Mouse (Mus musculus): ENCODE data around the gene Ndufs2. TPM values are rescaled to one million over a fixed set of nuclear protein-coding genes. Genes with fewer than 3 reads are reported as not detected.

The Ndufs2 gene
- polyA plus RNA-seq, 1 experiment from 2014 or later: 218 TPM

DNA sequence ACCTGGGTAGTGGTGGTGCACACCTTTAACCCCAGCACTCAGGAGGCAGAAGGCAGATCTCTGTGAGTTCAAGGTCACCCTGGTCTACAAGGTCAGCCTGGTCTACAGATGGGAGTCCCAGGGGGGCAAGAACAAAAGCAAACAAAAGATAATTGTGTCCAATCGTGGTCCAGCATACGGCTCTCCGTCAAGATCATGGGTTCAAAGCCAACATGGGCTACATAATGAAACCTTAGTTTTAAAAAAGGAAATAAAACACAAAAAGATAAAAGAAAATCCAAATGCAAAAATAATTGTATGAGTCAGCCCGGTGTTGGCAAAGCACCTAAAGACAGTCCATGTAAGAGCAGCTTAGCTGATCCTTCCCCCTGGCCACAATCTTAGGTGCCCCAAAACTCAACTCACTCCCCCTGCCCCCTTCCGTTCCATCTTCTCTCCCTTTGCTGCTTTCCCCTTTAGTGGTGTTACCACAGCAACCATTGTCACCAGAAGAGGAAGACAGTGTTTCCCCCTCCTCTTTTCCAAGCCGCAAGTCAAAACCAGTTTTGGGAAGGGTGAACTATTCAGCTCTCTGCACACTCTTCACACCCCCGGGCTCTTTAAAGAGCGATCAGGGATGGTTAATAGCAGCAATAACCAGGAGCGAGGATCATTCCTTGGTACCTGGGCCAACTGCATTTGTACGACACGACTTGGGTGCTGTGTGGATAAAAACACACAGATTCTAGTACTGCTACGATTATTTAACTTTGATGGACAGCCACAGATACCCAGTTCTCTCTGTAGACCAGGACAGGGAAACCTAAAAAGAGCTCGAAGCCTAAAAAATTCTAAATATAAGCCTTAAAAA is 63.1 kb downstream of the Ndufs2 start:
- no peak overlapping the region for H3K4me3 ChIP-seq (replicated peaks; ENCODE audit: low read length)
- H3K4me2 ChIP-seq (replicated peaks): peak overlapping the region; percentile 19; the same call in 1 of the 2 replicates
- no peaks in the 10 kb centered on the region for H3K9me3 ChIP-seq (ENCODE audit: control insufficient read depth, low read length)
- no peak for ATAC-seq (ENCODE audit: low FRiP score)
- DNase-seq (ENCODE audit: low spot score): no peak
- no peaks in the 10 kb centered on the region for H3K36me3 ChIP-seq (replicated peaks; ENCODE audit: control insufficient read depth, insufficient read depth)
- peaks cover 24% of the 10 kb centered on the region for H3K4me1 ChIP-seq (replicated peaks; ENCODE audit: control insufficient read depth, insufficient read depth, low read length)
- 0 out of 2 replicates have a peak overlapping the region, but pooled peaks have one; percentile 48 for H3K27ac ChIP-seq
- H3K27me3 ChIP-seq (ENCODE audit: control insufficient read depth, insufficient read depth, low read length): peaks cover 8% of the 10 kb centered on the region; the same call in 1 of the 2 replicates
- H3K9ac ChIP-seq: no peak overlapping the region
- 18% methylated on average over 13 of the region's 13 CpGs for WGBS

DNA sequence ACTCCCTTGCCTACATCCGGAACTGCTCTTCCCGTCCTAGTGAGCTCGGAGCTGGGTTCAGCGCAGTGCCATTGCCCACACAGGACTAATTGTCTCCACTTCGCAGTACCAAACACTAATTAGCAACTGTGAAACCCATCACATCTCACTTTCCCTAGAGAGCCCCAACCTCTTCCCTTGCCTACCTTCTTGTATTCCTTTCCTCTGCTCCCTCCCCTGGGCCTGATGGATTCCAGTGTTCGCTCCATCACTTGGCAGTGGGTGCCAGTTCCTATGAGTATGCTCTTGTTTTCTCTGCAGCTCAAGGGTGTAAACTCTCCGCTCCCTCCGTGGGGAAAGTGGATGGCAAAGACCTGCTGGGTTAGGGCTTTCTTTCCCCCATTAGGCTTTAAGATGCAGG is 65.5 kb downstream of the Ndufs2 start:
- 67% methylated on average over 8 of the region's 8 CpGs for WGBS
- no peak overlapping the region for H3K4me2 ChIP-seq (replicated peaks)
- no peak for ATAC-seq (ENCODE audit: low FRiP score)

More for the DNA sequence above, 65.5 kb downstream of the Ndufs2 start:
- Histone ChIP-seq H3K27me3 (ENCODE audit: control insufficient read depth, insufficient read depth, low read length) (no peaks in the 10 kb centered on the region), H3K4me3 (replicated peaks; ENCODE audit: low read length) (no peak overlapping the region), H3K9ac (no peak overlapping the region), H3K9me3 (ENCODE audit: control insufficient read depth, low read length) (no peaks in the 10 kb centered on the region), H3K27ac (no peak overlapping the region), H3K4me1 (replicated peaks; ENCODE audit: control insufficient read depth, insufficient read depth, low read length) (peaks cover 19% of the 10 kb centered on the region), H3K36me3 (replicated peaks; ENCODE audit: control insufficient read depth, insufficient read depth) (no peaks in the 10 kb centered on the region)
- DNase-seq (ENCODE audit: low spot score): no peak

Other genes with a start within 250 kb of the Ndufs2 start
- gene Fcgr4, start 232.5 kb downstream of the Ndufs2 start, polyA plus RNA-seq (2014; fragmentation: Nextera tagmentation; extraction: Ambion mirVana): 0.33 and 0.56 TPM in 2 replicates
- 9.6 and 11.6 TPM in 2 replicates for gene Fcgr3, start 186.5 kb downstream of the Ndufs2 start, polyA plus RNA-seq (2014; fragmentation: Nextera tagmentation; extraction: Ambion mirVana)
- gene Cfap126, start 137.5 kb downstream of the Ndufs2 start, polyA plus RNA-seq (2014; fragmentation: Nextera tagmentation; extraction: Ambion mirVana): 11.7 and 20.3 TPM in 2 replicates
- gene Sdhc, start 100.8 kb downstream of the Ndufs2 start, polyA plus RNA-seq (2014; fragmentation: Nextera tagmentation; extraction: Ambion mirVana): 311 and 314 TPM in 2 replicates
- gene Mpz, start 100.7 kb downstream of the Ndufs2 start, polyA plus RNA-seq (2014; fragmentation: Nextera tagmentation; extraction: Ambion mirVana): 3.5 and 4.8 TPM in 2 replicates
- gene Pcp4l1, start 55.1 kb downstream of the Ndufs2 start, polyA plus RNA-seq (2014; fragmentation: Nextera tagmentation; extraction: Ambion mirVana): 37.2 and 55.1 TPM in 2 replicates
- 0.21 and 0.50 TPM in 2 replicates for gene Nr1i3, start 37.4 kb downstream of the Ndufs2 start, polyA plus RNA-seq (2014; fragmentation: Nextera tagmentation; extraction: Ambion mirVana)
- 41.2 and 47.0 TPM in 2 replicates for gene Tomm40l, start 28.9 kb downstream of the Ndufs2 start, polyA plus RNA-seq (2014; fragmentation: Nextera tagmentation; extraction: Ambion mirVana)
- 5.6 and 7.0 TPM in 2 replicates for gene Apoa2, start 26.3 kb downstream of the Ndufs2 start, polyA plus RNA-seq (2014; fragmentation: Nextera tagmentation; extraction: Ambion mirVana)
- 25.2 and 30.1 TPM in 2 replicates for gene Fcer1g, start 17.0 kb downstream of the Ndufs2 start, polyA plus RNA-seq (2014; fragmentation: Nextera tagmentation; extraction: Ambion mirVana)
- gene Adamts4, start 967 bp downstream of the Ndufs2 start, polyA plus RNA-seq (2014; fragmentation: Nextera tagmentation; extraction: Ambion mirVana): 3.0 and 3.7 TPM in 2 replicates
- gene B4galt3, start 18.9 kb upstream of the Ndufs2 start, polyA plus RNA-seq (2014; fragmentation: Nextera tagmentation; extraction: Ambion mirVana): 86.5 and 88.6 TPM in 2 replicates
- 43.5 and 44.6 TPM in 2 replicates for gene Ppox, start 29.8 kb upstream of the Ndufs2 start, polyA plus RNA-seq (2014; fragmentation: Nextera tagmentation; extraction: Ambion mirVana)
- gene Usp21, start 36.6 kb upstream of the Ndufs2 start, polyA plus RNA-seq (2014; fragmentation: Nextera tagmentation; extraction: Ambion mirVana): 80.1 and 85.8 TPM in 2 replicates
- 116 and 131 TPM in 2 replicates for gene Ufc1, start 43.6 kb upstream of the Ndufs2 start, polyA plus RNA-seq (2014; fragmentation: Nextera tagmentation; extraction: Ambion mirVana)
- gene Dedd, start 77.8 kb upstream of the Ndufs2 start, polyA plus RNA-seq (2014; fragmentation: Nextera tagmentation; extraction: Ambion mirVana): 45.9 and 49.9 TPM in 2 replicates
- gene Nit1, start 94.3 kb upstream of the Ndufs2 start, polyA plus RNA-seq (2014; fragmentation: Nextera tagmentation; extraction: Ambion mirVana): 36.6 and 37.8 TPM in 2 replicates
- 60.3 and 66.1 TPM in 2 replicates for gene Pfdn2, start 94.3 kb upstream of the Ndufs2 start, polyA plus RNA-seq (2014; fragmentation: Nextera tagmentation; extraction: Ambion mirVana)
- 2.6 and 3.9 TPM in 2 replicates for gene Klhdc9, start 109.4 kb upstream of the Ndufs2 start, polyA plus RNA-seq (2014; fragmentation: Nextera tagmentation; extraction: Ambion mirVana)
- 2.3 TPM in 2 replicates for gene Nectin4, start 118.7 kb upstream of the Ndufs2 start, polyA plus RNA-seq (2014; fragmentation: Nextera tagmentation; extraction: Ambion mirVana)
- 0.31 and 0.71 TPM in 2 replicates for gene Arhgap30, start 137.6 kb upstream of the Ndufs2 start, polyA plus RNA-seq (2014; fragmentation: Nextera tagmentation; extraction: Ambion mirVana)
- gene Usf1, start 159.9 kb upstream of the Ndufs2 start, polyA plus RNA-seq (2014; fragmentation: Nextera tagmentation; extraction: Ambion mirVana): 166 and 175 TPM in 2 replicates
- gene Tstd1, start 167.5 kb upstream of the Ndufs2 start, polyA plus RNA-seq (2014; fragmentation: Nextera tagmentation; extraction: Ambion mirVana): 2.4 and 3.1 TPM in 2 replicates
- 12.8 and 14.0 TPM in 2 replicates for gene F11r, start 186.1 kb upstream of the Ndufs2 start, polyA plus RNA-seq (2014; fragmentation: Nextera tagmentation; extraction: Ambion mirVana)